Mouse (Mus musculus) midbrain, embryonic 14.5 days (tissue): ENCODE data around the gene Stk17b. TPM values are rescaled to one million over a fixed set of nuclear protein-coding genes. Genes with fewer than 3 reads are reported as not detected.
A peak's percentile ranks its signal among the peaks of the same experiment; 100 is the strongest.

Source experiments
- ATAC-seq: fragments of 200-750 bp; cut with Nextera tagmentation; 2 replicates; pipeline ENCODE4 v1.8.0; 2017; ENCODE audit warnings: moderate number of reproducible peaks, moderate library complexity; ENCODE audit not compliant: low FRiP score, low TSS enrichment
- DNase-seq: peaks from one replicate; pipeline ENCODE4 v3.0.0-alpha.2; 2015
- H3K27ac ChIP-seq: fragments of 300-500 bp; sonication (generic); replicated peaks from 2 replicates; pipeline ENCODE4 v1.5.1; 2014; ENCODE audit warnings: mild to moderate bottlenecking, low read depth, low read length, moderate library complexity
- H3K27me3 ChIP-seq: fragments of 300-500 bp; sonication (generic); 2 replicates; pipeline ENCODE4 v1.6.1; 2014; ENCODE audit warnings: low read length, control low read depth, mixed read lengths; ENCODE audit not compliant: control insufficient read depth, insufficient read depth
- H3K36me3 ChIP-seq: fragments of 300-500 bp; sonication (generic); 2 replicates; pipeline ENCODE4 v1.6.1; 2014; ENCODE audit warnings: low read length, control low read depth; ENCODE audit not compliant: control insufficient read depth, insufficient read depth
- H3K4me1 ChIP-seq: fragments of 300-500 bp; sonication (generic); 2 replicates; pipeline ENCODE4 v1.6.1; 2014; ENCODE audit warnings: mild to moderate bottlenecking, antibody characterized with exemption, low read length, control low read depth; ENCODE audit not compliant: control insufficient read depth, insufficient read depth
- H3K4me2 ChIP-seq: fragments of 300-500 bp; sonication (generic); 2 replicates; pipeline ENCODE4 v1.6.1; 2014; ENCODE audit warnings: mild to moderate bottlenecking, low read length, moderate library complexity
- H3K4me3 ChIP-seq: fragments of 300-500 bp; sonication (generic); replicated peaks from 2 replicates; pipeline ENCODE4 v1.5.1; 2014; ENCODE audit warnings: low read depth, low read length
- H3K9ac ChIP-seq: fragments of 300-500 bp; sonication (generic); replicated peaks from 2 replicates; pipeline ENCODE4 v1.6.1; 2014; ENCODE audit warnings: mild to moderate bottlenecking, low read length, moderate library complexity
- H3K9me3 ChIP-seq: fragments of 300-500 bp; sonication (generic); 2 replicates; pipeline ENCODE4 v1.6.1; 2016; ENCODE audit warnings: low read length, control low read depth, mixed read lengths; ENCODE audit not compliant: control insufficient read depth
- WGBS: fragments of 180-500 bp; shearing (Covaris S2); extraction: QIAGEN DNeasy Blood & Tissue Kit; methylation state at CpG from one replicate; pipeline ENCODE4 v1.1.7; 2014; 5-methylcytosine and 5-hydroxymethylcytosine counted together
- polyA plus RNA-seq: library from polyadenylated mRNA; unstranded; fragments of >200 nt; fragmentation: Nextera tagmentation; extraction: Ambion mirVana; gene quantifications from 2 replicates; pipeline ENCODE4 v1.2.1, GENCODE M21; 2014

Gene Stk17b
- 3.2 and 5.5 TPM in 2 replicates for polyA plus RNA-seq

DNA sequence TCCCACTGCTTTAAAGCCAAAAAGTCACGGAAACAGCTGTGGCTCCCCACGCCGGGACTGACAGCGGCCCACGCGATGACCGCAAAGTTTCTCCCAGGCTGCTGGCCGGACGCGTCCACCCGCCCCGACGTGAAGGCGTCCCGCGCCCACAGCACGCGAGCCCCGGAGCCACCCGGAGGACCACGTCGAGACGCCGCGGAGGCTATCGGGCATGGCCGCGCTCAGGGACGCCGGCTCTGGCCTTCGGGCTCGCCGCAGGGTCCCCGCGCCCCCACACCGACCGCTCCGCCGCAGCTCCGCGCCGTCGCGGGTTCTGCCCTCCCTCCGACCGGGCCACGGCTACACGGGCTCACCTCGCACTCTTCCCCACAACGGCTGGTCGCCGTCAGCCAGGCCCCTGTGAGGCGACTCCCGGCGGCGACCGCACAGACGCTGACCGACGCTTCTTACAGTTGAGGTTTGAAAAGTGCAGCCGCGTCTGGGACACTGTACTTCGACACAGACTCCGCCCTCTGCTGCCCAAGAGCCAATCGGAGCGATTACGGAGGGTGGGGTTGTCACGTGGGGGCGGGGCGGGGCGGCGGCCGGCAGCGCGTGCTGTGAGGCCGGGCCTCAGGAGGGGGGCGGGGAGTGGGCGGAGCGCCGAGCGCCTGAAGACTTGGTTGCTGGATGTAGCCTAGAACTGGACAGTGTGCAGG lies at the start of gene Stk17b:
Gene Stk17b (minus strand): TSS at position 504 of the 698 bp plus-strand sequence.
- Histone ChIP-seq H3K27me3 (no peaks in the 10 kb centered on the region), H3K4me3 (peak within 1 kb of the TSS; percentile 68), H3K4me1 (peaks cover 7% of the 10 kb centered on the region), H3K4me2 (peak within 1 kb of the TSS; percentile 87), H3K27ac (peak within 1 kb of the TSS; percentile 41; the same call in 1 of the 2 replicates), H3K36me3 (no peaks in the 10 kb centered on the region), H3K9ac (peak within 1 kb of the TSS; percentile 59), H3K9me3 (no peaks in the 10 kb centered on the region)
- under 1% methylated on average over 76 of the region's 81 CpGs for WGBS
- ATAC-seq: peak; percentile 97
- DNase-seq: peak; percentile 92

DNA sequence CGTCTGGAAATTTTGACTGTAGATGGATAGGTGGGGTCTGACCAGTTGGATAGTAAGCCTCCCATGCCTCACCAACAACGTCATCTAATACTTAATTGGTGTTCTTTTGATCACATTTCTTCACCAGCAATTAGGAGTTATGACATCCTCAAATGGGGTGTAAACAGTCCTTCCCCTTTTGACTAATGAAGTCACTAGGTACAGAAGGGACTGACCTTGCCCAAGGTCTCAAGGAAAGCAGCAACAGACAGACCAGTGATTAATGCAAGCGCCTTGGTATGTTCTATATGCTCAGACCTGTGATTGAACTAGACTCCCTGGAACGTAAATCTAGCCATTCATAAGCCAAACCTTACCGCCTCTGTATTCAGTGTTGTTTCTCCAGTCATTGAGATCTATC lies 45.3 kb upstream of the Stk17b start:
- 91% methylated on average over 5 of the region's 5 CpGs for WGBS
- no peak overlapping the region for H3K27ac ChIP-seq

DNA sequence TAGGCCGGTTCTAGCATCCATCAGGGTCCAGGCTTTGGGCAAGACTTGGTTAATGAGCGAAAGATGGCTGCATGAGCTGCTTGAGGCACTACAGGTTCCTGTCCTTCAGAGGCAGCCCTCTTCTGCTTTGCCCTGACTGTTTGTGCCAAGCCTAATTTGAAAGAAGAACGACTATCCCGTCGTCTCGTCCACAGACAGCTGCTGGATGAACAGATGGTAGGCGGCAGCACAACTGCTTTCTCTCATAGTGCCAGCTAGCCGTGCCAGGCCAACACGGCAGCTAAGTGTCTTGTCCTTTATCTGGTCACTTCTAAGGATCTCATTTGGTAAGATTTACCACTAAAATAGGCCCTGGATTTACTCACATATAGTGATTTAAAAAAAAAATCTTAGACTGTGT lies 44.1 kb upstream of the Stk17b start:
- no peak overlapping the region for H3K27ac ChIP-seq
- no peak overlapping the region for H3K4me3 ChIP-seq
- 81% methylated on average over 9 of the region's 9 CpGs for WGBS
- H3K9ac ChIP-seq: no peak overlapping the region
- H3K4me1 ChIP-seq: peaks cover 2% of the 10 kb centered on the region
- H3K36me3 ChIP-seq: peaks cover 12% of the 10 kb centered on the region; the same call in 1 of the 2 replicates
- H3K9me3 ChIP-seq: no peaks in the 10 kb centered on the region
- ATAC-seq (no peak), DNase-seq (peak; percentile 28)
- H3K27me3 ChIP-seq: peaks cover 5% of the 10 kb centered on the region; the same call in 1 of the 2 replicates
- H3K4me2 ChIP-seq: no peak overlapping the region

More for the DNA sequence above, 45.3 kb upstream of the Stk17b start:
- peaks cover 5% of the 10 kb centered on the region; the same call in 1 of the 2 replicates for H3K27me3 ChIP-seq
- no peak overlapping the region for H3K4me2 ChIP-seq
- no peaks in the 10 kb centered on the region for H3K4me1 ChIP-seq
- DNase-seq (no peak), ATAC-seq (no peak)
- no peaks in the 10 kb centered on the region for H3K9me3 ChIP-seq
- H3K36me3 ChIP-seq: peaks cover 12% of the 10 kb centered on the region; the same call in 1 of the 2 replicates
- no peak overlapping the region for H3K4me3 ChIP-seq
- H3K9ac ChIP-seq: no peak overlapping the region

DNA sequence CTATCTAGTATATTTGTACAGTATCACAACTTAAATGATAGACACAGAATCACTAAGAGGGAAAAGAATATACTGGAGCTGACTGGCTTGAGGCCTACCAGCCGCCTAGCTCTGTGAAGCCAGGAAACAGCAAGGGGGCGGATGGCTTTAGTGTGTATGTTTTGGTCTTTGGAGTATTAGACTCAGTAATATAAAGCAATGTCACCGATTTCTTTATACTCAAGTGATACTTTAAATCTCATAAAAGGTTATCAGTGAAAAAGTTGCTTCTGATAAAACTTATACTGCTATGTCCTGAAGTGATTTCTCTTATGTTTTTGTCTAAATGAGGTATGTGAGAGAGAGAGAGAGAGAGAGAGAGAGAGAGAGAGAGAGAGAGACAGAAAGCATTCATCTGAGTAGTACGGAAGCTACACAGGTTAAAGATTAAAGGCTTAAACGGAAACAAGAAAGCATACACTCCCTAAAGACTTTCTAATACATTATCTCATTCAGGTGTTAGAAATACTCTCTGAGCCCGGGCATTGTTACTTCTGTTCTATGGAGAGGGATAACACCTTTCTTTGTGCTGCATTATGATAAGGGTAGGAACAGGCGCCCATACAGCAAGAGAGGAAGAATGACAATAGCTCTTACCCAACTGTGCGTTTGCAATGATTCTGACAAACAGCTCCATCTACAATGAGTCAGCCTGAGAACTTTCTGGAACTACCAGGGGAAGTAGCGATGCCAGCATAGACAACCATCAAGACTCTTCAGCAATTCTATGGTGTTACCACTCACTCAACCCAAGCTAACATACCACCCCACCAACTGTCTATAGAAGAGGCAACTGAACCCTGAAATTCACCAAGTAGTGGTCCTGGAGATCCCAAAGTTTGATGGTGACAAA lies 39.7 kb upstream of the Stk17b start:
- Histone ChIP-seq H3K4me2 (no peak overlapping the region), H3K4me1 (peaks cover 6% of the 10 kb centered on the region)
- ATAC-seq: no peak

DNA sequence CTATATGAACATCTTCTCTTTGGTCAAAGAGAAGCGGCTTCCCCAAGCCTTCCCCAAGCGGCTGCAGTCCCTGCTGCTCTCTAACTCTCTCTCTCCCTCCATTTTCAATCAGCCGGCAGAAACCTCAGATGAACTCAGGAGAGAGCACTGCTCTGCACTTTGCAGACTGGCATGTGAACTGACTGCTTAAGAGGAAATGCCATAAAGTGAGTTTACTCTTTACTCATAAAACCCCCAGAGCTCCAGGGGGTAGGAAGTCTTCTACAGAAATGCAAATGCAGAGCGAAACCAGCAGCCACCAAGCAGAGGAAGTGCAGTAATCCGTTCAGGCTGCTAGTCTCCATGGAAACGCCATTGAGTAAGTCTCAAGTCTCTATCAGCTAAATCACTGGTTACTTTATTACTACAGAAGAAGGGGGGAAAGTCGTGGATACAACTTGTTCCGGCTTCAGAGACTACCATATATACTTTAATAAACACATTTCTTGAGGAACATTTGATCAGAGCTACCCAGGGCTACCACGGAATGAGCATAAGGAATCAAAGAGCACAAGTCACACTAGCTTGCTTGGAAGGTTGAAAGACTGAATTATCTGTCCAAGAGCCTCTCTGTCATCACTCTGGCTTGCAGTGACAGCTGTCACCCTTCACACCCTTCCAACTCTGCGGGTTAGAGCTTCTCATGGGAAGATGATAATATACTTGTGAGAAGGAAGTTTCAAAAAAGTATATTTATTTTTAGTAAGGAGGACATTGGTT lies 38.8 kb upstream of the Stk17b start:
- H3K4me2 ChIP-seq: peak overlapping the region; percentile 23
- WGBS: under 1% methylated on average over 10 of the region's 10 CpGs
- H3K4me3 ChIP-seq: no peak overlapping the region
- DNase-seq (peak; percentile 83), ATAC-seq (peak; percentile 84)
- no peaks in the 10 kb centered on the region for H3K9me3 ChIP-seq
- no peak overlapping the region for H3K27ac ChIP-seq
- H3K36me3 ChIP-seq: no peaks in the 10 kb centered on the region
- no peak overlapping the region for H3K9ac ChIP-seq
- H3K4me1 ChIP-seq: peaks cover 6% of the 10 kb centered on the region
- H3K27me3 ChIP-seq: peaks cover 5% of the 10 kb centered on the region; the same call in 1 of the 2 replicates

More for the DNA sequence above, 39.7 kb upstream of the Stk17b start:
- Histone ChIP-seq H3K9ac (no peak overlapping the region), H3K27me3 (peaks cover 5% of the 10 kb centered on the region; the same call in 1 of the 2 replicates), H3K27ac (no peak overlapping the region), H3K4me3 (no peak overlapping the region), H3K9me3 (no peaks in the 10 kb centered on the region), H3K36me3 (no peaks in the 10 kb centered on the region)
- 72% methylated on average over 9 of the region's 9 CpGs for WGBS
- no peak for DNase-seq

DNA sequence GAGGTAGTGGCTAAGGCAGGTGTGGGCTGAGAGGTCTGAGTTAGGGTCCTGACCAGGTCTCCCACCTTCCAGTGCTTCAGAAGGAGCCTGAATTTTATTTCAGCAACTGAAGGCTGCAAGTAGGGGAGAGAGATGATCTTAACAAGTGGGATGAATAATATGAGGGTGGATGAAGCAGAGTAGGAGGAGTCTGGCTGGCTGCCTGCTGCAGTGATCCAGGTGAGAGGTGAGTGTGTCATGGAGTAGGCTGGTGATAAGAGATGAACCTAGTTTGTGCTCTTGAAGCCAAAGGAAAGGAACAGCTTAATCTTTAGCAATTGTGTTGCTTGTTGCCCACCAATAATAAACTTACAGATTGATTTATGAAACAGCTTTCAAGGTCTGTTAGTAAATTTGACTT lies 37.0 kb upstream of the Stk17b start:
- H3K4me1 ChIP-seq: peaks cover 6% of the 10 kb centered on the region
- no peak overlapping the region for H3K9ac ChIP-seq
- H3K36me3 ChIP-seq: no peaks in the 10 kb centered on the region
- H3K9me3 ChIP-seq: no peaks in the 10 kb centered on the region
- no peak for ATAC-seq
- no peak for DNase-seq
- H3K4me3 ChIP-seq: no peak overlapping the region
- no peak overlapping the region for H3K4me2 ChIP-seq
- no peak overlapping the region for H3K27ac ChIP-seq
- peaks cover 5% of the 10 kb centered on the region; the same call in 1 of the 2 replicates for H3K27me3 ChIP-seq

DNA sequence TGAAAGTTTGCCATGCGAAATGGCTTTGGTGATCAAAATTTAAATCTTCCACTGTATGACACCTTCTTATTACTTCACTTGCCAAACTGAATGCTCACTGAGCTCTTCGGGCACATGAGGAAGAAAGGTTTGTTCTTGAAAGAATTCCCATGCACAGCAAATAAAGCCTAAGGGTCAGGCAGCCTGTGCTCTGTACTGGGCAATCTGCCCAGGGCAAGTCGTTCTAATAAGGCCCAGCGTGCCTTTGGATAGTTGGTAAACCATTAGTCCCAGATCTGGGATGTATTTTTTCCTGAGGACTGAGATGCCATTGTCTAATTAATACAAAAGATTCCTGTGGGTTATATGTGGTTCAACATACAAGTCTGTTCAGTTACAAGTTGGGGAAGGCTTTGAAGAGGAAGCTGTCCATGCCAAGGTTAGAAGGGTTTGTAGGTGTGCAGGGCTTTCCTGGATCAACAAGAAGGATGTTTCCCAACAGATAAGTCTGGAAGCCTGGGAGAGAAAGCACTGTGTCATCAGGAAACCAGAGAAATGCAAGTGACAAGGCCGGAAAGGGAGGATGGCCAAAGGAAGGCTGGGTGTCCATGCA lies 35.1 kb upstream of the Stk17b start:
- Histone ChIP-seq H3K27me3 (no peaks in the 10 kb centered on the region), H3K4me3 (no peak overlapping the region), H3K9ac (no peak overlapping the region), H3K4me1 (peaks cover 6% of the 10 kb centered on the region), H3K27ac (no peak overlapping the region), H3K4me2 (no peak overlapping the region), H3K36me3 (no peaks in the 10 kb centered on the region), H3K9me3 (no peaks in the 10 kb centered on the region)
- 73% methylated on average over 5 of the region's 5 CpGs for WGBS
- ATAC-seq (no peak), DNase-seq (no peak)
